Mouse (Mus musculus) cerebellum, adult 2 months (tissue): ENCODE results near the gene Asb16.

Source experiments
- CTCF ChIP-seq: fragments of 200-500 bp; IDR thresholded peaks from 2 replicates; pipeline ENCODE4 v1.5.1; 2011; ENCODE audit warnings: low read depth, mild to moderate bottlenecking, control low read depth, low read length, moderate library complexity, borderline replicate concordance; ENCODE audit not compliant: insufficient read depth
- POLR2A ChIP-seq: fragments of 200-500 bp; IDR thresholded peaks from 2 replicates; pipeline ENCODE4 v1.6.1; 2011; ENCODE audit warnings: low read length, control low read depth, borderline replicate concordance; ENCODE audit not compliant: insufficient read depth

- TF ChIP-seq POLR2A = no peak
- TF ChIP-seq CTCF = no peak
Observed at GRCm38 (mm10) chr11:102219247-102219993, 49.1 kb upstream of the Asb16 start.
